Mouse (Mus musculus) embryonic stem cell, embryonic (primary cell): ENCODE data around the gene Pnpla1.

Experiments
- CTCF ChIA-PET, 4 experiments: fragments of 300-600 bp in 2 of 4; fragments of 350-600 bp in 2 of 4; sonication (Branson Sonifier 250); formaldehyde crosslinking; loops; one replicate each; lab custom pipeline; 2022; ENCODE audit warnings: inconsistent platforms in 2 of 4; lab: Charles Lee
- POLR2A ChIA-PET, 4 experiments: fragments of 300-600 bp in 2 of 4; fragments of 350-600 bp in 2 of 4; sonication (Branson Sonifier 250); formaldehyde crosslinking; loops; one replicate each; lab custom pipeline; 2022; ENCODE audit warnings: antibody characterized with exemption in 4 of 4, inconsistent platforms in 1 of 4; lab: Charles Lee

Pnpla1 gene

GRCm38 (mm10) chr17:28894050-28894767 is 36.0 kb downstream of the Pnpla1 start:
- CTCF ChIA-PET, result interaction anchor here in 2 of 4 experiments (0.5 to 6.0 kb wide), 4 partner anchors 12 to 798 kb away, joined by 3 to 69 read pairs (median 6); no protein-coding TSS in a partner anchor
- POLR2A ChIA-PET, result interaction anchor here in 3 of 4 experiments (0.6 to 6.5 kb wide), 34 partner anchors 8 to 1715 kb away, joined by 3 to 63 read pairs (median 7); partner anchors contain the start of genes Srsf3 (in 2 of the 3), Stk38 (in 2 of the 3) and Mapk14 (in 1 of the 3)

GRCm38 (mm10) chr17:28895217-28895875 is 37.1 kb downstream of the Pnpla1 start:
- CTCF ChIA-PET, result interaction anchor here (0.6 to 6.0 kb wide), 21 partner anchors 10 to 1668 kb away, joined by 3 to 69 read pairs (median 5); no protein-coding TSS in a partner anchor
- POLR2A ChIA-PET, result interaction anchor here in 3 of 4 experiments (0.6 to 6.5 kb wide), 91 partner anchors 8 to 595 kb away, joined by 3 to 63 read pairs (median 5); partner anchors contain the start of genes Srsf3 (in 3 of the 3), Stk38 (in 3 of the 3), Brpf3 (in 2 of the 3) and Mapk14 (in 2 of the 3)

GRCm38 (mm10) chr17:28896095-28896780 is 38.0 kb downstream of the Pnpla1 start:
- POLR2A ChIA-PET, result interaction anchor here in 3 of 4 experiments (0.6 to 6.5 kb wide), 89 partner anchors 7 to 451 kb away, joined by 3 to 63 read pairs (median 5); partner anchors contain the start of genes Srsf3 (in 3 of the 3), Stk38 (in 3 of the 3), Brpf3 (in 2 of the 3) and Mapk14 (in 2 of the 3)

GRCm38 (mm10) chr17:28897817-28898216 is 39.6 kb downstream of the Pnpla1 start:
- CTCF ChIA-PET, result interaction anchor here (0.6 to 6.8 kb wide), 12 partner anchors 15 to 344 kb away, joined by 3 to 69 read pairs (median 4); no protein-coding TSS in a partner anchor

More at GRCm38 (mm10) chr17:28896095-28896780, 38.0 kb downstream of the Pnpla1 start:
- CTCF ChIA-PET, result interaction anchor here (0.6 to 6.8 kb wide), 24 partner anchors 9 to 1667 kb away, joined by 3 to 69 read pairs (median 5); no protein-coding TSS in a partner anchor

GRCm38 (mm10) chr17:28898249-28898648 is 40.0 kb downstream of the Pnpla1 start:
- CTCF ChIA-PET, result interaction anchor here (0.6 to 6.8 kb wide), 10 partner anchors 15 to 344 kb away, joined by 3 to 69 read pairs (median 8); no protein-coding TSS in a partner anchor
- POLR2A ChIA-PET, result interaction anchor here (0.5 to 6.5 kb wide), 36 partner anchors 9 to 592 kb away, joined by 3 to 63 read pairs (median 3); partner anchors contain the start of genes Srsf3 (in 2 of the 4), 4930539E08Rik (in 1 of the 4), Brpf3 (in 1 of the 4) and Pim1 (in 1 of the 4)

More at GRCm38 (mm10) chr17:28897817-28898216, 39.6 kb downstream of the Pnpla1 start:
- POLR2A ChIA-PET, result interaction anchor here (0.5 to 6.5 kb wide), 27 partner anchors 8 to 593 kb away, joined by 3 to 63 read pairs (median 4); partner anchors contain the start of genes Srsf3 (in 2 of the 4), 4930539E08Rik (in 1 of the 4), Brpf3 (in 1 of the 4) and Pim1 (in 1 of the 4)

- CTCF ChIA-PET, result interaction anchor here (0.6 to 6.8 kb wide), 11 partner anchors 10 to 530 kb away, joined by 3 to 69 read pairs (median 4); no protein-coding TSS in a partner anchor
- POLR2A ChIA-PET, result interaction anchor here in 3 of 4 experiments (0.6 to 6.5 kb wide), 32 partner anchors 9 to 208 kb away, joined by 3 to 63 read pairs (median 4); partner anchors contain the start of genes Brpf3 (in 1 of the 3), Mapk14 (in 1 of the 3) and Srsf3 (in 1 of the 3)
These were observed 41.2 kb downstream of the Pnpla1 start for GRCm38 (mm10) chr17:28899427-28899826.

- ChIA-PET POLR2A (interaction anchor here in 3 of 4 experiments (0.5 to 2.6 kb wide), 38 partner anchors 7 to 363 kb away, joined by 3 to 22 read pairs (median 4); partner anchors contain the start of genes Kctd20 (in 1 of the 3), Mapk14 (in 1 of the 3), Srsf3 (in 1 of the 3) and Stk38 (in 1 of the 3)), CTCF (interaction anchor here (0.6 to 6.8 kb wide), 64 partner anchors 8 to 1033 kb away, joined by 3 to 39 read pairs (median 4); partner anchors contain the start of gene 4930539E08Rik (in 1 of the 4))
These were observed 43.3 kb downstream of the Pnpla1 start for GRCm38 (mm10) chr17:28901559-28901958.

- ChIA-PET POLR2A (interaction anchor here in 3 of 4 experiments (0.7 to 2.8 kb wide), 14 partner anchors 9 to 189 kb away, joined by 3 to 14 read pairs (median 4); no protein-coding TSS in a partner anchor), CTCF (interaction anchor here (0.6 to 3.4 kb wide), 29 partner anchors 9 to 351 kb away, joined by 3 to 28 read pairs (median 4); partner anchors contain the start of genes 4930539E08Rik (in 1 of the 4) and Mapk14 (in 1 of the 4))
These were observed 46.5 kb downstream of the Pnpla1 start for GRCm38 (mm10) chr17:28904546-28905376.

GRCm38 (mm10) chr17:28905377-28905916 is 47.2 kb downstream of the Pnpla1 start:
- ChIA-PET CTCF (interaction anchor here (0.6 to 3.4 kb wide), 28 partner anchors 9 to 352 kb away, joined by 3 to 28 read pairs (median 3); partner anchors contain the start of genes 4930539E08Rik (in 1 of the 4) and Mapk14 (in 1 of the 4)), POLR2A (interaction anchor here in 3 of 4 experiments (0.7 to 2.8 kb wide), 13 partner anchors 9 to 188 kb away, joined by 3 to 14 read pairs (median 4); partner anchors contain the start of gene 4930539E08Rik (in 1 of the 3))

- ChIA-PET POLR2A (interaction anchor here in 3 of 4 experiments (0.5 to 2.0 kb wide), 8 partner anchors 9 to 93 kb away, joined by 3 to 9 read pairs (median 4); no protein-coding TSS in a partner anchor), CTCF (interaction anchor here (0.6 to 1.7 kb wide), 6 partner anchors 19 to 355 kb away, joined by 3 to 8 read pairs (median 4); no protein-coding TSS in a partner anchor)
These were observed 49.7 kb downstream of the Pnpla1 start for GRCm38 (mm10) chr17:28907959-28908358.

GRCm38 (mm10) chr17:28909252-28909941 is 51.2 kb downstream of the Pnpla1 start:
- ChIA-PET CTCF (interaction anchor here (0.5 to 2.2 kb wide), 21 partner anchors 8 to 1810 kb away, joined by 3 to 13 read pairs (median 5); no protein-coding TSS in a partner anchor), POLR2A (interaction anchor here (0.6 to 2.0 kb wide), 20 partner anchors 8 to 409 kb away, joined by 3 to 9 read pairs (median 3); partner anchors contain the start of gene Srsf3 (in 1 of the 4))

GRCm38 (mm10) chr17:28910139-28910538 is 51.9 kb downstream of the Pnpla1 start:
- CTCF ChIA-PET, result interaction anchor here in 3 of 4 experiments (0.5 to 2.2 kb wide), 11 partner anchors 9 to 1810 kb away, joined by 3 to 13 read pairs (median 5); no protein-coding TSS in a partner anchor
- POLR2A ChIA-PET, result interaction anchor here in 3 of 4 experiments (0.7 to 1.0 kb wide), 6 partner anchors 14 to 122 kb away, joined by 3 to 4 read pairs (median 3); partner anchors contain the start of gene Srsf3 (in 1 of the 3)

GRCm38 (mm10) chr17:28913200-28913599 is 55.0 kb downstream of the Pnpla1 start:
- POLR2A ChIA-PET, result interaction anchor here in 1 of 4 experiments (1.7 kb wide), 1 partner anchor 8 kb away, joined by 5 read pairs; no protein-coding TSS in a partner anchor

GRCm38 (mm10) chr17:28913940-28914339 is 55.7 kb downstream of the Pnpla1 start:
- ChIA-PET POLR2A (interaction anchor here in 2 of 4 experiments (0.6 to 1.7 kb wide), 4 partner anchors 9 to 684 kb away, joined by 3 to 5 read pairs (median 4); partner anchors contain the start of gene Srsf3 (in 1 of the 2)), CTCF (interaction anchor here in 3 of 4 experiments (0.6 to 2.8 kb wide), 7 partner anchors 9 to 654 kb away, joined by 3 to 17 read pairs (median 4); no protein-coding TSS in a partner anchor)

More at GRCm38 (mm10) chr17:28913200-28913599, 55.0 kb downstream of the Pnpla1 start:
- CTCF ChIA-PET, result interaction anchor here in 1 of 4 experiments (2.8 kb wide), 1 partner anchor 8 kb away, joined by 14 read pairs; no protein-coding TSS in a partner anchor
